Mouse (Mus musculus) natural killer cell, adult 2 months (primary cell): Measurements from ENCODE around the gene Cops7b.

Experiments used
- DNase-seq, 2 experiments: peaks; one replicate each; pipeline ENCODE4 v3.0.0; 2022; ENCODE audit warnings: low spot score in 2 of 2

Gene Cops7b

GRCm38 (mm10) chr1:86596512-86596911 is 13.8 kb downstream of the Cops7b start:
- DNase-seq: no peak

GRCm38 (mm10) chr1:86598516-86598915 is 15.8 kb downstream of the Cops7b start:
- no peak for DNase-seq

- DNase-seq: no peak
These were observed 17.4 kb downstream of the Cops7b start for GRCm38 (mm10) chr1:86600117-86600516.

- DNase-seq: no peak
These were observed 28.2 kb downstream of the Cops7b start for GRCm38 (mm10) chr1:86610954-86611353.

GRCm38 (mm10) chr1:86612081-86612480 is 29.4 kb downstream of the Cops7b start:
- DNase-seq: no peak

GRCm38 (mm10) chr1:86614269-86614668 is 31.6 kb downstream of the Cops7b start:
- no peak for DNase-seq

GRCm38 (mm10) chr1:86618454-86619125 is 35.9 kb downstream of the Cops7b start:
- DNase-seq: peak; percentile 16 to 48

GRCm38 (mm10) chr1:86622296-86622695 is 39.6 kb downstream of the Cops7b start:
- no peak for DNase-seq

- DNase-seq: no peak
These were observed 40.6 kb downstream of the Cops7b start for GRCm38 (mm10) chr1:86623001-86624000.

GRCm38 (mm10) chr1:86628270-86628669 is 45.6 kb downstream of the Cops7b start:
- no peak for DNase-seq

GRCm38 (mm10) chr1:86629936-86630335 is 47.2 kb downstream of the Cops7b start:
- DNase-seq: no peak

- no peak for DNase-seq
These were observed 47.8 kb downstream of the Cops7b start for GRCm38 (mm10) chr1:86630527-86630926.

GRCm38 (mm10) chr1:86632732-86633380 is 50.2 kb downstream of the Cops7b start:
- no peak for DNase-seq

GRCm38 (mm10) chr1:86633434-86633833 is 50.7 kb downstream of the Cops7b start:
- no peak for DNase-seq

- no peak for DNase-seq
These were observed 51.4 kb downstream of the Cops7b start for GRCm38 (mm10) chr1:86633840-86634750.

GRCm38 (mm10) chr1:86634751-86635359 is 52.2 kb downstream of the Cops7b start:
- no peak for DNase-seq

GRCm38 (mm10) chr1:86643101-86643809 is 60.6 kb downstream of the Cops7b start:
- peak; percentile 41 to 57 for DNase-seq

GRCm38 (mm10) chr1:86647517-86647916 is 64.8 kb downstream of the Cops7b start:
- no peak for DNase-seq

- DNase-seq: peak; percentile 21 to 62
These were observed 67.6 kb downstream of the Cops7b start for GRCm38 (mm10) chr1:86650272-86650671.

- DNase-seq: no peak
These were observed 70.0 kb downstream of the Cops7b start for GRCm38 (mm10) chr1:86652675-86653074.
